Mouse (Mus musculus) MEL (cell line): ENCODE data around the gene Mapkap1. TPM values are rescaled to one million over a fixed set of nuclear protein-coding genes. Genes with fewer than 3 reads are reported as not detected.

ENCODE experiments used
- DNase-seq: peaks from one replicate; pipeline ENCODE4 v3.0.0; 2011; ENCODE audit warnings: low read depth, low spot score
- H3K27ac ChIP-seq: 2 replicates; pipeline ENCODE4 v1.5.1; 2012; ENCODE audit warnings: low read depth, mild to moderate bottlenecking, control low read depth, low read length, moderate library complexity; ENCODE audit not compliant: control insufficient read depth
- H3K27me3 ChIP-seq, 2 experiments: fragments of 150-350 bp in 1 of 2; sonication (generic) in 1 of 2; 2 replicates each; pipeline ENCODE4 v1.6.1; 2012; ENCODE audit warnings: low read length in 2 of 2, mild to moderate bottlenecking in 2 of 2, improper control_type of control experiment in 1 of 2, moderate library complexity in 1 of 2; ENCODE audit not compliant: insufficient read depth in 2 of 2, control insufficient read depth in 1 of 2
- H3K36me3 ChIP-seq, 2 experiments: 2 replicates each; pipeline ENCODE4 v1.6.1; 2012 to 2014; ENCODE audit warnings: low read length in 2 of 2, improper control_type of control experiment in 1 of 2, inconsistent platforms in 1 of 2, mild to moderate bottlenecking in 1 of 2; ENCODE audit not compliant: insufficient read depth in 2 of 2, control insufficient read depth in 1 of 2
- H3K4me1 ChIP-seq, 2 experiments: fragments of 150-350 bp in 1 of 2; sonication (generic) in 1 of 2; 2 replicates each; pipeline ENCODE4 v1.6.1; 2012; ENCODE audit warnings: low read length in 2 of 2, improper control_type of control experiment in 1 of 2, mild to moderate bottlenecking in 1 of 2; ENCODE audit not compliant: insufficient read depth in 2 of 2, control insufficient read depth in 1 of 2
- H3K4me3 ChIP-seq, 2 experiments: fragments of 150-350 bp in 1 of 2; sonication (generic) in 1 of 2; 2 replicates each; pipeline ENCODE4 v1.5.1; 2012; ENCODE audit warnings: low read depth in 2 of 2, low read length in 2 of 2, mild to moderate bottlenecking in 2 of 2, moderate library complexity in 2 of 2, control low read depth in 1 of 2, improper control_type of control experiment in 1 of 2; ENCODE audit not compliant: control insufficient read depth in 1 of 2, insufficient read depth in 1 of 2
- H3K79me2 ChIP-seq: 2 replicates; pipeline ENCODE4 v1.6.1; 2012; ENCODE audit warnings: mild to moderate bottlenecking, low read length, moderate library complexity; ENCODE audit not compliant: control insufficient read depth, poor library complexity, insufficient read depth
- H3K9ac ChIP-seq: 2 replicates; pipeline ENCODE4 v1.6.1; 2012; ENCODE audit warnings: low read depth, mild to moderate bottlenecking, control low read depth, low read length, moderate library complexity; ENCODE audit not compliant: control insufficient read depth, poor library complexity, severe bottlenecking
- H3K9me3 ChIP-seq: fragments of 150-350 bp; sonication (generic); replicated peaks from 2 replicates; pipeline ENCODE4 v1.6.1; 2012; ENCODE audit warnings: mild to moderate bottlenecking, low read length, improper control_type of control experiment, moderate library complexity; ENCODE audit not compliant: insufficient read depth
- BHLHE40 ChIP-seq: IDR thresholded peaks from 2 replicates; pipeline ENCODE4 v1.6.1; 2012; ENCODE audit warnings: low read depth, mild to moderate bottlenecking, inconsistent platforms, low read length, improper control_type of control experiment, borderline replicate concordance
- CTCF ChIP-seq, 3 experiments: IDR thresholded peaks in 2 of 3; conservative IDR thresholded peaks in 1 of 3; 2 replicates each; pipeline ENCODE4 v1.5.1; 2011 to 2012; ENCODE audit warnings: low read length in 3 of 3, low read depth in 2 of 3, mild to moderate bottlenecking in 2 of 3, improper control_type of control experiment in 1 of 3, inconsistent platforms in 1 of 3, mixed read lengths in 1 of 3, moderate library complexity in 1 of 3; ENCODE audit not compliant: control insufficient read depth in 1 of 3, insufficient read depth in 1 of 3, poor library complexity in 1 of 3, severe bottlenecking in 1 of 3
- E2F4 ChIP-seq: IDR thresholded peaks from 2 replicates; pipeline ENCODE4 v1.6.1; 2011; ENCODE audit warnings: low read depth, low read length, improper control_type of control experiment, borderline replicate concordance
- KAT2A ChIP-seq: conservative IDR thresholded peaks from 2 replicates; pipeline ENCODE4 v1.6.1; 2012; ENCODE audit warnings: low read depth, low read length, improper control_type of control experiment, inconsistent platforms
- MAX ChIP-seq: IDR thresholded peaks from 2 replicates; pipeline ENCODE4 v1.6.1; 2011; ENCODE audit warnings: low read length, improper control_type of control experiment
- MXI1 ChIP-seq: IDR thresholded peaks from 2 replicates; pipeline ENCODE4 v1.6.1; 2011; ENCODE audit warnings: mild to moderate bottlenecking, low read depth, low read length, improper control_type of control experiment
- MYB ChIP-seq: IDR thresholded peaks from 2 replicates; pipeline ENCODE4 v1.6.1; 2011; ENCODE audit warnings: mild to moderate bottlenecking, low read depth, low read length, improper control_type of control experiment
- NELFE ChIP-seq: IDR thresholded peaks from 2 replicates; pipeline ENCODE4 v1.6.1; 2011; ENCODE audit warnings: low read depth, low read length, improper control_type of control experiment
- POLR2A ChIP-seq, 2 experiments: IDR thresholded peaks; 2 replicates each; pipeline ENCODE4 v1.6.1; 2011 to 2012; ENCODE audit warnings: low read length in 2 of 2, mild to moderate bottlenecking in 2 of 2, control low read depth in 1 of 2, improper control_type of control experiment in 1 of 2, low read depth in 1 of 2, moderate library complexity in 1 of 2; ENCODE audit not compliant: control insufficient read depth in 1 of 2, insufficient read depth in 1 of 2, poor library complexity in 1 of 2
- RAD21 ChIP-seq: IDR thresholded peaks from 2 replicates; pipeline ENCODE4 v1.6.1; 2011; ENCODE audit warnings: mild to moderate bottlenecking, low read depth, low read length, improper control_type of control experiment
- RCOR1 ChIP-seq: IDR thresholded peaks from 2 replicates; pipeline ENCODE4 v1.6.1; 2012; ENCODE audit warnings: low read depth, mild to moderate bottlenecking, inconsistent platforms, low read length, improper control_type of control experiment
- SMC3 ChIP-seq: IDR thresholded peaks from 2 replicates; pipeline ENCODE4 v1.6.1; 2011; ENCODE audit warnings: low read depth, low read length, improper control_type of control experiment
- TBP ChIP-seq: IDR thresholded peaks from 2 replicates; pipeline ENCODE4 v1.8.0; 2011; ENCODE audit warnings: low read depth, low read length, improper control_type of control experiment
- UBTF ChIP-seq: IDR thresholded peaks from 2 replicates; pipeline ENCODE4 v1.6.1; 2012; ENCODE audit warnings: low read depth, mild to moderate bottlenecking, inconsistent platforms, low read length, improper control_type of control experiment, moderate library complexity, borderline replicate concordance; ENCODE audit not compliant: insufficient read depth
- USF2 ChIP-seq, 2 experiments: IDR thresholded peaks; 2 replicates each; pipeline ENCODE4 v1.6.1; 2011 to 2012; ENCODE audit warnings: improper control_type of control experiment in 2 of 2, low read length in 2 of 2, borderline replicate concordance in 1 of 2, inconsistent platforms in 1 of 2, low read depth in 1 of 2, mild to moderate bottlenecking in 1 of 2; ENCODE audit not compliant: insufficient read depth in 1 of 2
- ZC3H11A ChIP-seq: IDR thresholded peaks from 2 replicates; pipeline ENCODE4 v1.6.1; 2012; ENCODE audit warnings: low read depth, mild to moderate bottlenecking, inconsistent platforms, low read length, improper control_type of control experiment
- ZMIZ1 ChIP-seq: IDR thresholded peaks from 2 replicates; pipeline ENCODE4 v1.6.1; 2012; ENCODE audit warnings: low read depth, mild to moderate bottlenecking, inconsistent platforms, low read length, improper control_type of control experiment, moderate library complexity
- polyA plus RNA-seq, 2 experiments: library from polyadenylated mRNA; stranded (reverse) in 1 of 2; unstranded in 1 of 2; fragments of >175 nt in 1 of 2; fragments of >200 nt in 1 of 2; gene quantifications; 2 replicates each; pipeline versions ENCODE4 v1.2.1 to v1.2.4; 2012; ENCODE audit warnings: low replicate concordance in 2 of 2, low read depth in 1 of 2; ENCODE audit not compliant: insufficient read length in 2 of 2, insufficient read depth in 1 of 2, missing spikeins in 1 of 2
- total RNA-seq: library from RNA; depleted of rRNA; stranded (reverse); fragments of 300-350 nt; gene quantifications from 2 replicates; pipeline ENCODE4 v1.2.3, GENCODE M21; 2012

Mapkap1 gene
- total and polyA plus RNA-seq, 3 experiments = 42.1 to 52.5 TPM; not detected in 1

DNA sequence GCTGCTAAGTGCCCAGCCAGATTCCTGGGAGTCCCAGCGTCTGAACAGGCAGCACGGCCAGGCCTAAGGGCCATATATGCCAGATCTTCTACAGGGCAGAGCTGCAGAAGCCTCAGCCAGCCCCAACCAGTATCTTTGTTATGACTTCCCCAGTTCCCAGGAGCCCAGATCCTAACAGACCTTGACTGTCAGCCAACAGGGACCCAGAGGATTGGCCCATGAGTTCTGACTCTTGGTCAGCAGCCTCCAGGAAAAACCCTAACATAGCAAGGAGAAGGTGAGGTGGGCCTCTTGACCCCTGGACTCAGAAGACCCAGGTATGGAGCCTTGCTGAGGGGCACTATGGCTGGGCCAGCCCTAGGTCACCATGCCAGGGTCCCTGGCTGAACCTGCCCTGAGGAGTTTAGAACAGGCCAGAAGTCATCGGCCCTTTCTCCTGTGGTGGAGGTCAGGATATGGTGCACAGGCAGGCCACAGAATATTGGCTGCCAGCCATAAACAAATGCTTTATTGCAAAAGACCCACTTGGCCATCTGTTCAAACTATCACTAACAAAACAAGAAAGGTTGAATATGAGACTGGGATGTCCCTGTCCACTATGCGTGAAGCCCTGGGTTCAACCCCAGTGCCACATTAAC lies 222.5 kb downstream of the Mapkap1 start:
- Histone ChIP-seq H3K4me3 (no peak overlapping the region), H3K9ac (no peak overlapping the region), H3K27me3 (no peaks in the 10 kb centered on the region), H3K79me2 (no peaks in the 10 kb centered on the region), H3K9me3 (no peaks in the 10 kb centered on the region), H3K4me1 (peaks cover 0 to 6% of the 10 kb centered on the region in 2 experiments; a peak in 2 of 4 replicates), H3K27ac (no peak overlapping the region), H3K36me3 (no peaks in the 10 kb centered on the region; a peak in 1 of 4 replicates)
- TF ChIP-seq USF2 (IDR thresholded peaks at IDR 0.05; ENCODE audit: borderline replicate concordance in 1 of 2, insufficient read depth in 1 of 2, low read depth in 1 of 2, low read length in 2 of 2) (no peak), ZC3H11A (no peak), KAT2A (no peak), NELFE (no peak), TBP (no peak), MAX (no peak), E2F4 (no peak), CTCF (IDR thresholded peaks at IDR 0.05 in 2 of 3, conservative IDR thresholded peaks at IDR 0.05 in 1 of 3; ENCODE audit: control insufficient read depth in 1 of 3, insufficient read depth in 1 of 3, low read depth in 2 of 3, low read length in 3 of 3, poor library complexity in 1 of 3, severe bottlenecking in 1 of 3) (no peak), RAD21 (no peak), POLR2A (IDR thresholded peaks at IDR 0.05; ENCODE audit: control insufficient read depth in 1 of 2, insufficient read depth in 1 of 2, low read depth in 1 of 2, low read length in 2 of 2, poor library complexity in 1 of 2) (no peak), BHLHE40 (no peak), SMC3 (no peak), MYB (no peak), RCOR1 (no peak), UBTF (no peak), ZMIZ1 (no peak), MXI1 (no peak)
- DNase-seq = no peak

DNA sequence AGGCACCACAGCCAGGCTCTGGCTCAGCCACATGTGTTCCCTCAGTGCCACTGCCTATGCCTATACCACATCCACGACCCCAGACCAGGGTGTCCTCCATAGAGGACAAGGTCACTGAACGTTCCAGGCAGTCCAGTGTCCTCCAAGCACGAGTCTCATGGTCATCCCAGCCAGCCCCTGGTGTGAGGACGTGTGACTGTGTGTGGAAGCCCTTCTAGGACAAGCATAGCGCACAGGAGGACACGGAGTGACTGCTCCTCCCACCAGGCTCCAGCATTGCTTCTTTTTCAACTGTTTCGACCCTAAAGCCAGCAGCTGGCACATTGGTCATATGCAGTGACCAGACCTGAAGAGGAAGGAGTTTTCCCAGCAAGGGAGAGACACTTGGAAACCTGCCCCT lies 223.2 kb downstream of the Mapkap1 start:
- no peak overlapping the region for H3K27ac ChIP-seq
- no peak for TF ChIP-seq MAX
- no peak for TF ChIP-seq MXI1
- H3K9ac ChIP-seq = no peak overlapping the region
- H3K4me1 ChIP-seq = peaks cover 0 to 6% of the 10 kb centered on the region in 2 experiments; a peak in 2 of 4 replicates
- no peaks in the 10 kb centered on the region for H3K27me3 ChIP-seq
- no peaks in the 10 kb centered on the region; a peak in 1 of 4 replicates for H3K36me3 ChIP-seq
- H3K79me2 ChIP-seq = no peaks in the 10 kb centered on the region
- no peaks in the 10 kb centered on the region for H3K9me3 ChIP-seq
- no peak for DNase-seq
- no peak overlapping the region for H3K4me3 ChIP-seq
